Mouse (Mus musculus): ENCODE results near the gene Oaz2.

The Oaz2 gene

DNA sequence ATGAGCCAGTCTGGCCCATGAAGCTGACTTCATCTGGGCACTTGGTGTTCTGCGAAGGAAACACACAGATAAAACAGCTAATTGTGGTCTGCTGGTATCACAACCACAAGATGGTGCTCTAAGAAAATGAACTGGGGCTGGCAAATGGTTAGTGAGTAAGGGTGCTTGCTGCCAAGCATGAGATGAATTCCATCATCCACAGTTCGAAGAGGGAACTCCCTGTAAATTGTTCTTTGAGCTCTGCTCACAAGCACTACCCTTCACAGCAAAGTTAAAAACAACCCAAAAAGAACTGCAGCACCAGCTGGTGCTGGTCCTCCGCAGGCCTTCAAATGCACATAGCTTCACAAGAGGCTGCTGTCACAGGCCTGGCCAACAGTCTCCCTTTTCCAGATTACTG lies 27.8 kb downstream of the Oaz2 start:
- DNase-seq = peak; percentile 58

GRCm38 (mm10) chr9:65696337-65696736 lies 28.5 kb downstream of the Oaz2 start:
- no peak for DNase-seq

DNA sequence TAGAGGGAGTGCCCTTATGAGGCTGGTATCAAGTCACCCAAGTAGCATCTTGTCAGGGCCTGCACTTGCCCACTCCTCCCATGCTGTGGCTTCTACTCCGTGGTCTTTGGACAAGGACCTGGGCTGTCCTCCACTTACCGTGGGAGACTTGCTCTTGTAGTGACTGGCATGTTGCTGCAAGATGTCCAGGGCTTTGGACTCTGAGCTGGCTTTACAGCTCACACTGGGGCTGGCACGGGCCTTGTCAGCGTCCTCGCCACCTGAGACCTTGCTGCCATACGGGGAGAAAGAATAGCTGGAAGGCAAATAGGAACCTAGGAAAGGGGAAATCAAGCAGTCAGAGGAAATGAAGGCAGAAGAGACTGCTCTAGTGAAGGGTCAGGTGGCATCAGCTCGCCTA lies 29.6 kb downstream of the Oaz2 start:
- no peak for DNase-seq

DNA sequence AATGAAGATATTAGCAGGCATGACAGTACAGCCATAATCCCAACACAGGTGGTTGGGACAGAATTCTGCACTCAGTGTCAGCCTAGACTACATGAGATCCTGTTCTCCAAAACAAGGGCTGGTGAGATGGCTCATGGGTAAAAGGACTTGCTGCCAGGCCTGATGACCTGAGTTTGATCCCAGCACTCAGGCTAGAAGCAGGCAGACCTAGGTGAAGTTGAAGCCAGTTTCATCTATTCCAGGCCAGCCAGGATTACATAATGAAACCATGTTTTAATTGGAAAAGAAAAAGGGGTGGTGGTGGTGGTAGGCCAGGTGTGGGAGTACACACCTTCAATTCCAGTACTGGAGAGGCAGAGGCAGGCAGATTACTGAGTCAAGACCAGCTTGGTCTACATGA lies 30.2 kb downstream of the Oaz2 start:
- no peak for DNase-seq

- DNase-seq = no peak
These were observed 32.7 kb downstream of the Oaz2 start for GRCm38 (mm10) chr9:65700504-65700903.

- no peak for DNase-seq
These were observed 34.5 kb downstream of the Oaz2 start for GRCm38 (mm10) chr9:65702286-65702685.

- DNase-seq = no peak
These were observed 35.4 kb downstream of the Oaz2 start for GRCm38 (mm10) chr9:65703241-65703640.

DNA sequence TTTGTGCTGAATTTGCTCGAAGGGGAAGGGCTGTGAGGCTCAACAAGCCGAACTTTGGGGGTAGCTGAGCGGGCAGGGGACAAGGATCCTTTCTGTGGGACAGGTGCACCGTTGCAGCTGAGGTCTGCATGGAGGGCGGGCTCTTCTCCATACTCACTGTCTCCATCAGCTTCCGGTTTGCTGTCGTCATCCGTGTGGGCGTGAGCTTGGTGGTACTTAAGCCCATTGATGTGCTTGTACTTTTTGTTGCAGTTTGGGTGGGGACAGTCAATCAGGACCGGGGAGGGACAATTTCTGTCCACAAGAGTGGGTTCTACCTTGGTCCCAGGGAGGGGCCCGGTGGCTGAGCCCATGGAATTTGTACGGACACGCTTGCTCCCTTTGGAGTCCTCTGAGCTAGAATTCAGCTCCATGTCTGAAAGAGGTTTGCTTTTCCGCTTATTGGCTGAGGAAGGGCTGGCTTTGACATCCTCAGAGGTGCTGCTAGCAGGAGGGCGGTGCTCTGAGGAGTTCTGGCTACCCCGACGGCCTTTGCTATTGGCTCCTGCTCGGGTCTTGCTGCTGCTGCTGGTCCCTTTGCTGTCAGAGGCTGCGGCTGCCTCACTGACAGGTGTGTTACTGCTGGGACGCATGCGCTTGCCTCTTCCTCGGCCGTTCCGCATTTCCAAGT lies 36.3 kb downstream of the Oaz2 start:
- DNase-seq = no peak

DNA sequence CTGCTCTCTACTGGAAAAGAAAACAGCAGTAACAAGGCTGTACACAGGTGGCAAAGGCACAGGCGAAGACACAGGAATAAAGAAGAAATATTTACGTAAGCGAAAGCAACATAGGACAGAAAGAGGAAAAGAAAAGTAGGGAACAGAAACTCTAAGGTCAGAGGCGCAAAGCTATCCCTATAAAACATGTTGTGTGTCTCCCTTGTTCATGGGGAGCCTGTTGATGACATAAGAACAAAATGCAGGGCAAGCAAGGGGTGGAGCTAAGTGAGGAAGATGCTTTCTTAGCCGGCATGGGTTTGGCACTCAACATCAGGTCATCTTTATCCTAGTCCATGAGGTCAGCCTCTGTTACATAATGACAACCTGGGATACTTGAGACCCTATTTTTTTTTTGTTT lies 50.4 kb downstream of the Oaz2 start:
- DNase-seq = no peak

GRCm38 (mm10) chr9:65721161-65721566 lies 53.4 kb downstream of the Oaz2 start:
- no peak for DNase-seq

GRCm38 (mm10) chr9:65724471-65725290 lies 56.9 kb downstream of the Oaz2 start:
- peak; percentile 27 for DNase-seq

- no peak for DNase-seq
These were observed 57.5 kb downstream of the Oaz2 start for GRCm38 (mm10) chr9:65725291-65725622.

- no peak for DNase-seq
These were observed 58.6 kb downstream of the Oaz2 start for GRCm38 (mm10) chr9:65726431-65726830.

- no peak for DNase-seq
These were observed 59.7 kb downstream of the Oaz2 start for GRCm38 (mm10) chr9:65727491-65727890.

GRCm38 (mm10) chr9:65728588-65728987 lies 60.8 kb downstream of the Oaz2 start:
- DNase-seq = no peak

- DNase-seq = no peak
These were observed 67.1 kb downstream of the Oaz2 start for GRCm38 (mm10) chr9:65734931-65735330.
